15 mouse cellular contexts compared by ENCODE assay signal in the genomic region with DNA sequence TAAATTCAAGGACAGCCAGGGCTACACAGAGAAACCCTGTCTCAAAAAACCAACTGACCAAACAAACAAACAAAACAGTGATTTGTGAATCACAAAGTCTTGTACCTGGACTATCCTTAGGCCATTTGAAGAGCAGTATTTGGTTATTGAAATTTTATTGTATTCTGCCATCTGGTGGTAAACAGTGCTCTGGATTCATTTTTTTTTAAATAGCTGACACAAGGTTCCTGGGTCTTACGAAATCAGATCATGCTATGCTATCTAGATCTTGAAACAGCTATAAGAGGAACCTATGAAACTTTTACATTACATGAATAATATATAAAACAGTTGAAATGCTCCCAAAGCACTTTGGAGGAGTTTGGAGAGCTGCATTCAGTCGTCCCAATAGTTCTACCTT. TPM values are rescaled to one million over a fixed set of nuclear protein-coding genes. Genes with fewer than 3 reads are reported as not detected.
DNase-seq lines count a peak whose midpoint lies in the region; ATAC-seq and TF ChIP-seq lines count a peak whose summit lies in the region.
"Had no signal": no experiment of that assay in that cellular context is flagged by ENCODE, and none has a peak within 500 bp of the region (broad histone marks: within the 10 kb centered on the region; RNA-seq: fewer than 3 reads in every experiment).

No protein-coding gene starts in this region.

- 49% methylated on average over 2 of the region's 2 CpGs for WGBS in kidney, postnatal 0 days
- 70% methylated on average over 2 of the region's 2 CpGs for WGBS in forebrain, embryonic 15.5 days

- no peak overlapping the region for H3K4me3 ChIP-seq in kidney, postnatal 0 days (replicated peaks; ENCODE audit: low read depth, low read length)
- no peak overlapping the region for H3K4me3 ChIP-seq in forebrain, embryonic 15.5 days

- no peak overlapping the region for H3K4me2 ChIP-seq in kidney, postnatal 0 days (ENCODE audit: low read length)
- H3K4me2 ChIP-seq in forebrain, embryonic 15.5 days (replicated peaks), result no peak overlapping the region

- DNase-seq in kidney, postnatal 0 days (ENCODE audit: low spot score), result peak; percentile 68
- no peak for DNase-seq in kidney, postnatal 10 days
- DNase-seq in 3T3-L1 (ENCODE audit: low read depth, low spot score), result peak; percentile 84
- peak; percentile 34 for DNase-seq in fibroblast of lung, adult 2 months (ENCODE audit: low read depth)
- DNase-seq in cerebellum, postnatal 14 days, result no peak
- no peak for DNase-seq in spleen, adult 12 weeks (ENCODE audit: low spot score)
- DNase-seq: cerebellum, postnatal 10 days; kidney, postnatal 25 days; liver; right cerebral cortex, adult 18-20 months had no signal

- no peak for ATAC-seq in kidney, postnatal 0 days (replicated peaks; ENCODE audit: low FRiP score, low read depth)
- ATAC-seq in CD4-positive, CD25-positive, alpha-beta regulatory T cell, adult 4 months, result peak; percentile 60
- ATAC-seq in forebrain, embryonic 15.5 days (replicated peaks), result no peak
- ATAC-seq: activated CD4-positive, CD25-positive, alpha-beta regulatory T cell, adult 4 months had no signal

- H3K4me1 ChIP-seq in kidney, postnatal 0 days (replicated peaks; ENCODE audit: insufficient read depth, low read length), result no peaks in the 10 kb centered on the region
- no peaks in the 10 kb centered on the region for H3K4me1 ChIP-seq in forebrain, embryonic 15.5 days

- no peak overlapping the region for H3K9ac ChIP-seq in kidney, postnatal 0 days (ENCODE audit: low read depth, low read length)
- no peak overlapping the region for H3K9ac ChIP-seq in forebrain, embryonic 15.5 days (replicated peaks)

- H3K27me3 ChIP-seq in kidney, postnatal 0 days (ENCODE audit: insufficient read depth, low read length), result no peaks in the 10 kb centered on the region
- no peaks in the 10 kb centered on the region for H3K27me3 ChIP-seq in forebrain, embryonic 15.5 days

- no peaks in the 10 kb centered on the region for H3K36me3 ChIP-seq in kidney, postnatal 0 days (ENCODE audit: insufficient read depth, low read length)
- no peaks in the 10 kb centered on the region for H3K36me3 ChIP-seq in forebrain, embryonic 15.5 days

- H3K9me3 ChIP-seq in kidney, postnatal 0 days (replicated peaks; ENCODE audit: low read length), result no peaks in the 10 kb centered on the region
- no peaks in the 10 kb centered on the region for H3K9me3 ChIP-seq in forebrain, embryonic 15.5 days

- no peak overlapping the region for H3K27ac ChIP-seq in kidney, postnatal 0 days
- H3K27ac ChIP-seq in forebrain, embryonic 15.5 days (replicated peaks), result no peak overlapping the region

- peak; percentile 71 for TF ChIP-seq CTCF in kidney, postnatal 0 days (IDR thresholded peaks at IDR 0.05; ENCODE audit: low read depth)

RNA-seq across cellular contexts. Expression of a gene that starts 43.1 kb away (rescaled TPM):
- polyA plus RNA-seq in kidney, postnatal 0 days (2015; fragmentation: Nextera tagmentation; extraction: Ambion mirVana), result 2.6 and 2.9 TPM in 2 replicates
- polyA plus RNA-seq in CD4-positive, CD25-positive, alpha-beta regulatory T cell, adult 4 months (2017; shearing (Covaris generic)), result not detected
- polyA plus RNA-seq in forebrain, embryonic 15.5 days (2015; fragmentation: Nextera tagmentation; extraction: Ambion mirVana), result not detected in 2 replicates
- polyA plus RNA-seq: activated CD4-positive, CD25-positive, alpha-beta regulatory T cell, adult 4 months; forebrain, embryonic 11.5 days; heart, embryonic 14.5 days had no signal

Comparison
In these comparisons a context has a peak if more than half of its experiments do, and no peak if none do; other contexts are left out.
1. DNase-seq: peak in kidney, postnatal 0 days (single experiment), 3T3-L1 (single experiment) and fibroblast of lung, adult 2 months (single experiment); none in kidney, postnatal 10 days (single experiment), cerebellum, postnatal 14 days (0 of 2) and spleen, adult 12 weeks (single experiment).